Mouse (Mus musculus): Measurements from ENCODE around the gene Klhl30. TPM values are rescaled to one million over a fixed set of nuclear protein-coding genes. Genes with fewer than 3 reads are reported as not detected.
A peak's percentile ranks its signal among the peaks of the same experiment; 100 is the strongest.

The Klhl30 gene
- total RNA-seq (2014; rRNA removed): 0.08 and 0.24 TPM in 2 replicates
- 0.10 and 0.12 TPM in 2 replicates for polyA plus RNA-seq (2015; fragmentation: Nextera tagmentation; extraction: Ambion mirVana)

- Histone ChIP-seq H3K27me3 (ENCODE audit: insufficient read depth, low read length) (peaks cover 8% of the 10 kb centered on the region), H3K4me2 (ENCODE audit: low read depth) (no peak within 1 kb of the TSS), H3K9me3 (ENCODE audit: low read length) (no peaks in the 10 kb centered on the region), H3K36me3 (ENCODE audit: insufficient read depth) (no peaks in the 10 kb centered on the region), H3K4me3 (ENCODE audit: low read depth, low read length) (no peak within 1 kb of the TSS), H3K27ac (ENCODE audit: low read depth, low read length) (no peak within 1 kb of the TSS), H3K4me1 (ENCODE audit: insufficient read depth) (no peaks in the 10 kb centered on the region), H3K9ac (no peak within 1 kb of the TSS)
- DNase-seq (no peak), ATAC-seq (no peak)
- no peak for TF ChIP-seq CTCF (IDR thresholded peaks at IDR 0.05; ENCODE audit: low read depth)
- WGBS: 59% methylated on average over 4 of the region's 4 CpGs
Observed at GRCm38 (mm10) chr1:91350841-91351240, at the start of gene Klhl30. Klhl30 (plus strand) TSS chr1:91351016.

DNA sequence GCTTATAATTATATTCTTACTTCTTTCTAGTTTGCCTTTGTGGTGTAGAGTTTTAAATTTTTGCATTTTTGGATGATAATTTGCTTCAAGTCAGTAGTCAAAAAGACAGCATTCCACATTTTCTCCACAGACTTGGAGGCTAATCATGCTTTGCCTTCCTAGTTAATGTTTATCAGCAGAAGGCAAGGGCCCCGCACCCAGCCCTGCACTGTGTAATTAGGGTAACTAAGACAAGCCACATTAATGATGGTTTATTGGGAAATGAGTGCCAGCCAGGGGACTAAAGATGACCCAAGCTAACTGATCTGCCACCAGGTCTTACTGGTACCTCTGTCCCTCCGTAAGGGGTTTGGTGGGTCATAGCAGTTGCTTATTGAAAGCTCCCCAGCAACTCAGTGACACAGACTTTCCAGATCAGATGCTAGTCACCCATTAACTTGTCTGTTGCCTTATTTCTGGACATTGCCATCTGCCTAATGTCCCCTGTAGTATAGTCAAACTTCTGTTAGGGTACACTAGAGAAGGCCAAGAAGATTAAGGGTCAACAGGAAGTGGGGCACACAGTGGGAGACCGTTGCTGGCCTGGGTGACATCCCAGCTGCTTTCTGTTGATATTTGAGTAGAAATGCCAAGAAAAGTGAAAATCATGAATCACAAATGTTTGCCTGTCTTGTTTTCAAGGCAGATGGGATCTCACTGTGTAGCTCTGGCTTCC lies 49.5 kb upstream of the Klhl30 start:
- Histone ChIP-seq H3K9me3 (ENCODE audit: low read length) (no peaks in the 10 kb centered on the region), H3K4me2 (ENCODE audit: low read depth) (no peak overlapping the region), H3K4me1 (ENCODE audit: insufficient read depth) (no peaks in the 10 kb centered on the region), H3K27me3 (ENCODE audit: insufficient read depth, low read length) (no peaks in the 10 kb centered on the region), H3K9ac (no peak overlapping the region), H3K27ac (ENCODE audit: low read depth, low read length) (no peak overlapping the region), H3K36me3 (ENCODE audit: insufficient read depth) (no peaks in the 10 kb centered on the region), H3K4me3 (ENCODE audit: low read depth, low read length) (no peak overlapping the region)
- no peak for TF ChIP-seq CTCF (IDR thresholded peaks at IDR 0.05; ENCODE audit: low read depth)
- no peak for ATAC-seq
- 89% methylated on average over 3 of the region's 3 CpGs for WGBS
- no peak for DNase-seq

GRCm38 (mm10) chr1:91302021-91302420 lies 48.8 kb upstream of the Klhl30 start:
- Histone ChIP-seq H3K4me2 (ENCODE audit: low read depth) (no peak overlapping the region), H3K27me3 (ENCODE audit: insufficient read depth, low read length) (no peaks in the 10 kb centered on the region), H3K9ac (no peak overlapping the region), H3K27ac (ENCODE audit: low read depth, low read length) (no peak overlapping the region), H3K4me1 (ENCODE audit: insufficient read depth) (no peaks in the 10 kb centered on the region), H3K9me3 (ENCODE audit: low read length) (no peaks in the 10 kb centered on the region), H3K36me3 (ENCODE audit: insufficient read depth) (peaks cover under 1% of the 10 kb centered on the region; the same call in 1 of the 2 replicates), H3K4me3 (ENCODE audit: low read depth, low read length) (no peak overlapping the region)
- ATAC-seq: no peak
- DNase-seq: no peak
- WGBS: 87% methylated on average over 3 of the region's 3 CpGs
- no peak for TF ChIP-seq CTCF (IDR thresholded peaks at IDR 0.05; ENCODE audit: low read depth)

- H3K9ac ChIP-seq: no peak overlapping the region
- H3K36me3 ChIP-seq (ENCODE audit: insufficient read depth): peaks cover 20% of the 10 kb centered on the region
- no peak overlapping the region for H3K27ac ChIP-seq (ENCODE audit: low read depth, low read length)
- TF ChIP-seq CTCF (IDR thresholded peaks at IDR 0.05; ENCODE audit: low read depth): no peak
- ATAC-seq (no peak), DNase-seq (no peak)
- H3K27me3 ChIP-seq (ENCODE audit: insufficient read depth, low read length): no peaks in the 10 kb centered on the region
- H3K4me1 ChIP-seq (ENCODE audit: insufficient read depth): no peaks in the 10 kb centered on the region
- no peak overlapping the region for H3K4me2 ChIP-seq (ENCODE audit: low read depth)
- no peaks in the 10 kb centered on the region for H3K9me3 ChIP-seq (ENCODE audit: low read length)
- no peak overlapping the region for H3K4me3 ChIP-seq (ENCODE audit: low read depth, low read length)
- WGBS: 92% methylated on average over 4 of the region's 4 CpGs
Observed at GRCm38 (mm10) chr1:91304621-91305020, 46.2 kb upstream of the Klhl30 start.

GRCm38 (mm10) chr1:91309366-91310085 lies 41.3 kb upstream of the Klhl30 start:
- no peak for TF ChIP-seq CTCF (IDR thresholded peaks at IDR 0.05; ENCODE audit: low read depth)
- no peak overlapping the region for H3K27ac ChIP-seq (ENCODE audit: low read depth, low read length)
- DNase-seq: no peak
- H3K4me2 ChIP-seq (ENCODE audit: low read depth): no peak overlapping the region
- peaks cover 31% of the 10 kb centered on the region for H3K36me3 ChIP-seq (ENCODE audit: insufficient read depth)
- H3K9me3 ChIP-seq (ENCODE audit: low read length): no peaks in the 10 kb centered on the region
- no peaks in the 10 kb centered on the region for H3K4me1 ChIP-seq (ENCODE audit: insufficient read depth)
- WGBS: 92% methylated on average over 13 of the region's 13 CpGs
- H3K4me3 ChIP-seq (ENCODE audit: low read depth, low read length): no peak overlapping the region
- no peak for ATAC-seq
- no peak overlapping the region for H3K9ac ChIP-seq
- H3K27me3 ChIP-seq (ENCODE audit: insufficient read depth, low read length): no peaks in the 10 kb centered on the region

DNA sequence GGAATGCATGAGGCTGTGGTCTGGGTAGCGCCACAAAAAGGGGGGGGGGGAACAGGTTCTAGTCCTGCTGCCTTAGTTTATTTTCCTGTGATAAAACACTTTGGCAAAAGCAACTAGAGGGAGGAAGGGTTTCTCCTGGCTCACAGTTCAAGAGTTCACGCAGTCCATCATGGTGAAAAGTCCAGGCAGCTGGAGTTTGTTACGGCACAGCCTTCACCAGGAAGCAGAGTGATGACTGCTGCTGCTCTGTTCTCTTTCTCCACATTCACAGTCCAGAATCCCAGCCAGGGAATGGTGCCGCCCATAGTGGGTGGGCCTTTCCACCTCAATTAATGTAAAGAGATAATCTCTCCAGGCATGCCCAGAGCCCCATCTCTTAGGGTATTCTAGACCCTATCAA lies 38.5 kb upstream of the Klhl30 start:
- Histone ChIP-seq H3K4me3 (ENCODE audit: low read depth, low read length) (no peak overlapping the region), H3K4me1 (ENCODE audit: insufficient read depth) (no peaks in the 10 kb centered on the region), H3K27ac (ENCODE audit: low read depth, low read length) (no peak overlapping the region), H3K4me2 (ENCODE audit: low read depth) (no peak overlapping the region), H3K27me3 (ENCODE audit: insufficient read depth, low read length) (no peaks in the 10 kb centered on the region), H3K9ac (no peak overlapping the region), H3K36me3 (ENCODE audit: insufficient read depth) (peaks cover 28% of the 10 kb centered on the region), H3K9me3 (ENCODE audit: low read length) (no peaks in the 10 kb centered on the region)
- no peak for DNase-seq
- WGBS: 89% methylated on average over 4 of the region's 4 CpGs
- no peak for ATAC-seq
- no peak for TF ChIP-seq CTCF (IDR thresholded peaks at IDR 0.05; ENCODE audit: low read depth)

GRCm38 (mm10) chr1:91313251-91313650 lies 37.6 kb upstream of the Klhl30 start:
- no peaks in the 10 kb centered on the region for H3K4me1 ChIP-seq (ENCODE audit: insufficient read depth)
- H3K27ac ChIP-seq (ENCODE audit: low read depth, low read length): peak overlapping the region; percentile 29; the same call in 1 of the 2 replicates
- no peaks in the 10 kb centered on the region for H3K9me3 ChIP-seq (ENCODE audit: low read length)
- TF ChIP-seq CTCF (IDR thresholded peaks at IDR 0.05; ENCODE audit: low read depth): no peak
- 29% methylated on average over 5 of the region's 5 CpGs for WGBS
- H3K9ac ChIP-seq: no peak overlapping the region
- H3K4me2 ChIP-seq (ENCODE audit: low read depth): no peak overlapping the region
- DNase-seq (no peak), ATAC-seq (0 out of 2 replicates have a peak, but pooled peaks have one; percentile 25)
- no peak overlapping the region for H3K4me3 ChIP-seq (ENCODE audit: low read depth, low read length)
- H3K36me3 ChIP-seq (ENCODE audit: insufficient read depth): peaks cover 24% of the 10 kb centered on the region
- H3K27me3 ChIP-seq (ENCODE audit: insufficient read depth, low read length): no peaks in the 10 kb centered on the region
